Mouse (Mus musculus) stomach, embryonic 15.5 days (tissue): ENCODE results near the gene Gm2a. TPM values are rescaled to one million over a fixed set of nuclear protein-coding genes. Genes with fewer than 3 reads are reported as not detected.

Experiments
- ATAC-seq: fragments of 200-750 bp; cut with Nextera tagmentation; 2 replicates; pipeline ENCODE4 v1.8.0; 2017; ENCODE audit warnings: low read depth, moderate number of reproducible peaks, moderate TSS enrichment; ENCODE audit not compliant: insufficient read depth, low FRiP score
- H3K27ac ChIP-seq: fragments of 300-500 bp; sonication (generic); 2 replicates; pipeline ENCODE4 v1.5.1; 2015; ENCODE audit warnings: mild to moderate bottlenecking, inconsistent platforms
- H3K27me3 ChIP-seq: fragments of 300-500 bp; sonication (generic); replicated peaks from 2 replicates; pipeline ENCODE4 v1.6.1; 2015; ENCODE audit warnings: inconsistent platforms
- H3K36me3 ChIP-seq: fragments of 300-500 bp; sonication (generic); 2 replicates; pipeline ENCODE4 v1.6.1; 2015; ENCODE audit warnings: inconsistent platforms
- H3K4me1 ChIP-seq: fragments of 300-500 bp; sonication (generic); 2 replicates; pipeline ENCODE4 v1.6.1; 2015; ENCODE audit warnings: inconsistent platforms
- H3K4me2 ChIP-seq: fragments of 300-500 bp; sonication (generic); 2 replicates; pipeline ENCODE4 v1.6.1; 2015; ENCODE audit warnings: mild to moderate bottlenecking, inconsistent platforms
- H3K4me3 ChIP-seq: fragments of 300-500 bp; sonication (generic); replicated peaks from 2 replicates; pipeline ENCODE4 v1.5.1; 2015; ENCODE audit warnings: inconsistent platforms
- H3K9ac ChIP-seq: fragments of 300-500 bp; sonication (generic); 2 replicates; pipeline ENCODE4 v1.6.1; 2015; ENCODE audit warnings: inconsistent platforms
- H3K9me3 ChIP-seq: fragments of 300-500 bp; sonication (generic); 2 replicates; pipeline ENCODE4 v1.6.1; 2016; ENCODE audit warnings: inconsistent platforms
- WGBS: fragments of 180-500 bp; shearing (Covaris S2); methylation state at CpG from one replicate; pipeline ENCODE4 v1.1.7; 2015; 5-methylcytosine and 5-hydroxymethylcytosine counted together
- polyA plus RNA-seq: library from polyadenylated mRNA; unstranded; fragments of >200 nt; fragmentation: Nextera tagmentation; extraction: Ambion mirVana; gene quantifications from 2 replicates; pipeline ENCODE4 v1.2.1, GENCODE M21; 2015

Gene Gm2a
- polyA plus RNA-seq, 1 experiment from 2014 or later: 21.7 TPM

DNA sequence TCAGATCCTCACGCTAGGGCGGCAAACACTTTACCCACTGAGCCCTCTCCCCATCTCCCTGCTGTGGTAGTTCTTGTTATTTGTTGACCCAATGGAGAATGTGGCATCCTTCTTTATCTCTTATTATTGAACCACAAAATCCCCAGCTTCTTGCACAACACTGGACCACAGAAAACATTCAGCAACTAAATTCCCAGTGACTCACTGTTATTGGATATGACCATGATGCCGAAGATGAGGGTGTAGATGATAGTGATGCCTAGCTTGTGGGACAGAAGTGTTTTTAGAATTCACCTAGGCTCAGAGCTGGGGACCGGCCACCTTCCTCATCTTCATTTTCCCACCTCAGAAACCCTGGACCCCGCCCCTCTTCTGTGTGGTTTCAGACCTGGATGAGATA, 37.0 kb downstream of the Gm2a start:
- Histone ChIP-seq H3K4me2 (no peak overlapping the region), H3K9ac (no peak overlapping the region), H3K4me1 (no peaks in the 10 kb centered on the region), H3K27me3 (no peaks in the 10 kb centered on the region), H3K36me3 (no peaks in the 10 kb centered on the region), H3K9me3 (no peaks in the 10 kb centered on the region), H3K27ac (no peak overlapping the region), H3K4me3 (no peak overlapping the region)
- WGBS: 90% methylated on average over 5 of the region's 5 CpGs
- ATAC-seq: no peak

DNA sequence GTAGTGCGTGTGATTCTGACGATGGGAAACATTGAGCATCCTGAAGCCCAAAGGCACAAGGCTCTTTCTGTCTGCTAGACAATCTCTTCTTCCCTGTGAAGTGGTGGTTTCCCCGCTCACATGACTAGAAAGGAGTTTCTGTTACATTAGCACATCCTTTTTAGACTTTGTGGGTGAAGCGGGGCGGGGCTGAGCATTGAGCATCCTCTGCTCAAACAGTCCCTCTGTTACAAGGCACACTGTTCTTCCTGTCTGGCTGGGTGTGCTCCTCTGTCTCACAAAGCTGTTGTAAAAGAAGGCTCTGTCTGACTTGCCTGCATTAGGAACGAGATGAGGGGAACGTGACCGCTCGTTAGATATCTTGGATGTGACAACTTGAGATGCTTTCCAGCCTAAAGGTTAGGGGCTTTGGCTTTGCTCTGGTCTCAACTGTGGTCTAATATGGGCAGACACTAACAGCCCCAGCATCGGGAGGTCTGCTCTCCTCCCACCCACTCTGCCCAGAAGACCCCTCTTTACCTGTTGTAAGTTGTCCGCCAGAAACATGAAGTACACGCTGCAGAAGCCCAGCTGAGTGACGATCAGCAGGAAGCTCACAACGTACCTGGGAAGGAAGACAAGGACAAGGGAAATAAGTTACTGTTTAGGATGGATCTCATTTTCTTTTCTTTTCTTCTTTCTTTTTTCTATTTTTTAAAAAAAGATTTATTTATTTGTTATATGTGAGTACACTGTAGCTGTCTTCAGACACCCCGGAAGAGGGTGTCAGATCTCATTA, 39.0 kb downstream of the Gm2a start:
- no peak overlapping the region for H3K9ac ChIP-seq
- no peaks in the 10 kb centered on the region for H3K9me3 ChIP-seq
- H3K27me3 ChIP-seq: no peaks in the 10 kb centered on the region
- no peaks in the 10 kb centered on the region for H3K36me3 ChIP-seq
- no peak overlapping the region for H3K27ac ChIP-seq
- H3K4me2 ChIP-seq: no peak overlapping the region
- 77% methylated on average over 15 of the region's 15 CpGs for WGBS
- ATAC-seq: no peak
- H3K4me3 ChIP-seq: no peak overlapping the region
- H3K4me1 ChIP-seq: no peaks in the 10 kb centered on the region

DNA sequence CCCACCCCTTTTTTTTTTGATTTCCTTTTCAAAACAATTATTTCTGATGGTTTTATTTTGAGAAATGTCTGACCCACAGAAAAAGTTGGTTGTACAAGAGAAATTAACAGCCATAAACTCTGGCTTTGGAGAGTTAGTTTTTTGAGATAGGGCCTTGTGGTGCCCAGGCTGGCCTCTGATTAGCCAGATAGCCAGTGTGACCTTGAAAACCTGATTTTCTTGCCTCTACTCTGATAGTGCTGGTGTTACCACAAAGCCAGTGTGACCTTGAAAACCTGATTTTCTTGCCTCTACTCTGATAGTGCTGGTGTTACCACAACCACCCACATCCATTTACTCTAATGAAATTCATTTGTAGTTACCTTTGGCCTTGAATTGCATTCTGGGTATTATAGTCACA, 39.7 kb downstream of the Gm2a start:
- no peak overlapping the region for H3K9ac ChIP-seq

DNA sequence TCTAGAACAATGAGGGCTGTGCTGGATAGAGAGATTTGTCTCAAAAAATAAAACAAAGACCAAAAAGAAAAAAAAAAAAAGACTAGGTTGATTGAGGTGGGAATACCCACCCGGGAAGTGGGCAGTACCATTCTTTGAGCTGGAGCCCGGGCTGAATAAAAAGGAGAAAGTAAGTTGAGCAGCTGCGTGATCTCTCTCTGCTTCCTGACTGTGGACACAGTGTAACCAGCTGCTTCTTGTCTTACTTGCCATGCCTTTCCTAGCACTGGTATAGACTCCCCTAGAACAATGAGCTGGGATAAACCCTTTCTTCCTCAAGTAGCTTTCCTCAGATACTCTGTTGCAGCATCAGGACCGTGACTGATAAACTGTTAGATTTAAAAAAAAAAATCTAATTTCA, 43.6 kb downstream of the Gm2a start:
- H3K27ac ChIP-seq: no peak overlapping the region
- no peaks in the 10 kb centered on the region for H3K36me3 ChIP-seq
- no peak overlapping the region for H3K4me2 ChIP-seq
- H3K9ac ChIP-seq: no peak overlapping the region
- H3K27me3 ChIP-seq: no peaks in the 10 kb centered on the region
- no peaks in the 10 kb centered on the region for H3K9me3 ChIP-seq
- WGBS: 71% methylated on average over 4 of the region's 4 CpGs
- ATAC-seq: no peak
- no peak overlapping the region for H3K4me3 ChIP-seq
- no peaks in the 10 kb centered on the region for H3K4me1 ChIP-seq

More for the DNA sequence above, 39.7 kb downstream of the Gm2a start:
- no peak for ATAC-seq
- H3K36me3 ChIP-seq: no peaks in the 10 kb centered on the region
- no peaks in the 10 kb centered on the region for H3K27me3 ChIP-seq
- no peak overlapping the region for H3K27ac ChIP-seq
- no peak overlapping the region for H3K4me3 ChIP-seq
- no peaks in the 10 kb centered on the region for H3K9me3 ChIP-seq
- H3K4me2 ChIP-seq: no peak overlapping the region
- H3K4me1 ChIP-seq: no peaks in the 10 kb centered on the region

DNA sequence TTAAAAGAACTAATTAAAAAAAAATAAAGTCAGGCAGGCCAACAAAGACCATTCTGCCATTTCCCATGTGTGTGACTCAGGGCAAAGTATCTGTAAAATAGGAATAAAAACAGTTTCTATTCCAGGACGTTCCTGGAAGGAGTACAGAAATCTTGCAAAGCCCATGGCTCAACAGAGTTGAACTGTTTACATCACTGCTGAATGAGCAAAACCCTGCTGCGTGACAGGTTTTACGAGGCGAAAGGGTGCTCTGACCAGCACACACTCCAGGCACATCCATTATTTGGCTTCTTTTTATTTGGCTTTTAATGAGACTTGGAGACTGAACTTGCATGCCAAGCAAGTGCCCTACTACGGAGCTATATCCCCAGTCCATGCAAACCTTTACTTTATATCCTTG, 46.1 kb downstream of the Gm2a start:
- Histone ChIP-seq H3K27ac (no peak overlapping the region), H3K4me1 (no peaks in the 10 kb centered on the region), H3K9me3 (no peaks in the 10 kb centered on the region), H3K27me3 (no peaks in the 10 kb centered on the region), H3K4me2 (no peak overlapping the region), H3K4me3 (no peak overlapping the region), H3K36me3 (no peaks in the 10 kb centered on the region), H3K9ac (no peak overlapping the region)
- 54% methylated on average over 5 of the region's 5 CpGs for WGBS
- ATAC-seq: no peak

DNA sequence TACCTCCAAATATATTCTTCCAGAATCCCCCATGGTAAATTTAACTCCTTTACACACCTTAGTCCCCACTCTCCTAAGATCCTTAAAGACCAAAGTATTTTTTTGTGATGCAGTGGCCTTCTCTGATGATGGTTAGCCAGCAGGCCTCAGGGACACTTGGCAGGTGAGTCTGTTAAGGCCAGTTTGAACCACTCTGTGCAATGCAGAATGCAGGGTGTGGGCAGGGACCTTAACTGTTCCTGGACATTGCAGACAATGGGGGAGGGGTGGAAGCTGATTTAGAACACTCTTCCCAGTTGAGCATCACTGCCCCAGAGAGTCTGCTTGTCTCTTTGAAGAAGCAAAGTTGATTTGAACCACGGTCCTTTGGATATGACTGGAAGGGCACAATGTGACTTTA, 48.9 kb downstream of the Gm2a start:
- Histone ChIP-seq H3K4me1 (no peaks in the 10 kb centered on the region), H3K27ac (no peak overlapping the region), H3K9me3 (no peaks in the 10 kb centered on the region), H3K4me2 (no peak overlapping the region), H3K36me3 (no peaks in the 10 kb centered on the region), H3K27me3 (no peaks in the 10 kb centered on the region), H3K4me3 (no peak overlapping the region), H3K9ac (no peak overlapping the region)
- ATAC-seq: no peak
- WGBS: 74% methylated on average over 1 of the region's 1 CpGs

DNA sequence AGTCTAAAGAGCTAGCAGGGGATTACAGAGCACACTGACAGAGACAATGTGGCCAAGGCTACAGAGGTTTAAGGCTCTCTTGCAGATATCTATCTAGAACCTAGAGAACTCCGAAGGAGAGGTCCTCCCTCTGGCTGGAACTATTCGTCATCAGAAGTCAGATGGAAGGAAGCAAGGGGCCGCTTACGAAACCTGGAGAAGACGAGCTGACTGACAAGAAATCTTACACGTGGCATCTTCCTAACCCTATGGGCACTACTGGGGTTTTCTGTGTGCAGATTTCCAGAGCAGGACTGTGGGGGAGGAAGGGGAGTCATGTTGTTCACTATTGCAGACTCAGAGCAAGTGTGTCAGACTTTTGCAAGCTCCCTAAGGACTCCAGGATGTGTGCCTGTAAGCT, 49.5 kb downstream of the Gm2a start:
- H3K36me3 ChIP-seq: no peaks in the 10 kb centered on the region
- no peak overlapping the region for H3K4me2 ChIP-seq
- no peak overlapping the region for H3K4me3 ChIP-seq
- H3K27ac ChIP-seq: no peak overlapping the region
- ATAC-seq: no peak
- H3K9me3 ChIP-seq: no peaks in the 10 kb centered on the region
- no peaks in the 10 kb centered on the region for H3K4me1 ChIP-seq
- no peak overlapping the region for H3K9ac ChIP-seq
- WGBS: 54% methylated on average over 6 of the region's 6 CpGs
- no peaks in the 10 kb centered on the region for H3K27me3 ChIP-seq

DNA sequence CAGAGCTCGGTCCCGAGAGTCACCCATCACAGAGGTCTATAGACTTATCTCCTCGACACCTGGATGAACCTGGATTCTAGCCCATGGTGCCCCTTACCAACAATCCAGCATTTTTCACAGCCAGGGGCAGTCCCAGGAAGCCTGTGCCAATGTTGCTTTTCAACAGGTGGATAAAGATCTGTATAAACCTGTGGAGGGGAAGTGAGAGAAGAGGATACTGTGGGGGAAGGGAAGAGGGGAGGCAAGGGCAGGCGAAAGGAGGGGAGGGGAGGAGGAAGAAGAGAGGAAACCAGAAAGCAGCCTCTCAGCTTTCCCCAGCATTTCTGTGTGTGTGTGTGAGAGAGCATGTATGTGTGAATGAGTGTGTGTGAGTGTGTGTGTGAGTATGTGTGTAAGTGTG, 50.5 kb downstream of the Gm2a start:
- Histone ChIP-seq H3K4me3 (no peak overlapping the region), H3K4me1 (no peaks in the 10 kb centered on the region), H3K27ac (no peak overlapping the region), H3K9ac (no peak overlapping the region), H3K9me3 (no peaks in the 10 kb centered on the region), H3K4me2 (no peak overlapping the region), H3K36me3 (no peaks in the 10 kb centered on the region), H3K27me3 (no peaks in the 10 kb centered on the region)
- no peak for ATAC-seq
- WGBS: 79% methylated on average over 4 of the region's 4 CpGs

DNA sequence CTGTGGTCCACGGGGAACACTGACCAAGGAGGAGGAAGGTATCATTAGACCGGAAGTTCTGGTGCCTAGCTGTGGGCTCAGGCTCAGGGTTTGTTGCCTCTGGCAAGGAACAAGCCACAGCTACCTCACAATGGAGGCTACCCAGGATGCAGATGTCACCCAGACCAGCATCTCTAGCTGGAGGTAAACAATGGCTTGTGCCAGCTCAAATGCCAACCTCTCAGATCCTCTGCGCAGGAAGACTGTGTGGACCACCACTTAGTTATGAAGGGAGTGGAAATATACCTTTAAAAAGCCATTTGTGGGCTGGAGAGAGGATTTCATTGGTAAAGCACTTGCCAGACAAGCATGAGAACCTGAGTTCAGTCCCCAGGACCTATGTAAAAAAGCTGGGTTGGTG, 53.7 kb downstream of the Gm2a start, which contains the start of gene Slc36a3:
Slc36a3 (minus strand) TSS at position 101 of the 400 bp plus-strand sequence.
- Histone ChIP-seq H3K9ac (no peak within 1 kb of the TSS), H3K27me3 (no peaks in the 10 kb centered on the region), H3K4me2 (no peak within 1 kb of the TSS), H3K9me3 (no peaks in the 10 kb centered on the region), H3K4me1 (no peaks in the 10 kb centered on the region), H3K27ac (no peak within 1 kb of the TSS), H3K4me3 (no peak within 1 kb of the TSS), H3K36me3 (no peaks in the 10 kb centered on the region)
- no peak for ATAC-seq
- 83% methylated on average over 3 of the region's 3 CpGs for WGBS

DNA sequence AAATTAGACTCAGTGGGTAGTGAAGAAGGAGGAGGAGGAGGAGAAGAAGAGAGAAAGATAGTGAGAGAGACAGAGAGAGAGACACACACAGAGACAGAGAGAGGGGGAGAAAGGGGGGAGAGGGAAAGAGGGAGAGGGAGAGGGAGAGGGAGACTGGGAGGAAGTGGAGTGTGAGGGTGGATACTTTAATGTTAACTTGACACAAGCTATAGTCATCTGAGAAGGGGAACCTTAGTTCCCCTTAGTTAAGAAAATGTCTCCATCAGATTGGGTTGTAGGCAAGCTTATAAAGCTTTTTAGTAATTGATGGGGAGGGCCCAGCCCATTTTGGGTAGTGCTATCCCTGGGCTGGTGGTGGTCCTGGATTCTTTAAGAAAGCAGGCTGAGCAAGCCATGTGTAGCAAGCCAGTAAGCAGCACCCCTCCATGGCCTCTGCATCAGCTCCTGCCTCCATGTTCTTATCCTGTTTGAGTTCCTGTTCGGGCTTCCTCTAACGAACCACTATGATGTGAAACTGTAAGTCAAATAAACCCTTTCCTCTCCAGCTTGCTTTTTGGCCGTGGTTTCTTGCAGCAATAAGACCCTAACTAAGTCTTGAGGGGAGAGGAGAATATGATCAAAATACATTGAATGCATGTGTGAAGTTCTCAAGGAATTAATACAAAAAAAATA, 56.6 kb downstream of the Gm2a start:
- Histone ChIP-seq H3K36me3 (no peaks in the 10 kb centered on the region), H3K27ac (no peak overlapping the region), H3K27me3 (no peaks in the 10 kb centered on the region), H3K4me2 (no peak overlapping the region), H3K9ac (no peak overlapping the region), H3K9me3 (no peaks in the 10 kb centered on the region), H3K4me1 (no peaks in the 10 kb centered on the region), H3K4me3 (no peak overlapping the region)
- WGBS: 45% methylated on average over 3 of the region's 3 CpGs
- ATAC-seq: no peak

DNA sequence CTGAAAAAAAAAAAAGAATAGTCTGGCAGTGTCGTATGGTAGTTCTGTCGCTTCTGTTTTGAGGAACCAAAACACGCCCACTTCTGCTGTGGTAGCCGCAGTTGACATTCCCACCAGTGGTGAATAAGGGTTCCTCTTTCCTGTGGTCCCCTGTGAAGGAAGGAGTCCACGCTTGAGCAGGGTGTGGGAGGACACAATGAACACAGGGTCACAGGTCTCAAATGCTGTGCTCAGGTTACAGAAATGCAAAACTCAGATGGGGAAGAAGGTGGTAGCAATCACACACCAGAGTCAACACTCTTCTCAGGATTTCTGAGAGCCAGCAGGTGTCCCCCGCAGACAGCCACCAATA, 57.1 kb downstream of the Gm2a start:
- H3K9ac ChIP-seq: no peak overlapping the region
- no peak overlapping the region for H3K4me3 ChIP-seq
- no peaks in the 10 kb centered on the region for H3K4me1 ChIP-seq
- no peak for ATAC-seq
- 68% methylated on average over 6 of the region's 6 CpGs for WGBS
- no peaks in the 10 kb centered on the region for H3K9me3 ChIP-seq
- H3K4me2 ChIP-seq: no peak overlapping the region
- H3K27me3 ChIP-seq: no peaks in the 10 kb centered on the region
- H3K27ac ChIP-seq: no peak overlapping the region
- H3K36me3 ChIP-seq: no peaks in the 10 kb centered on the region

DNA sequence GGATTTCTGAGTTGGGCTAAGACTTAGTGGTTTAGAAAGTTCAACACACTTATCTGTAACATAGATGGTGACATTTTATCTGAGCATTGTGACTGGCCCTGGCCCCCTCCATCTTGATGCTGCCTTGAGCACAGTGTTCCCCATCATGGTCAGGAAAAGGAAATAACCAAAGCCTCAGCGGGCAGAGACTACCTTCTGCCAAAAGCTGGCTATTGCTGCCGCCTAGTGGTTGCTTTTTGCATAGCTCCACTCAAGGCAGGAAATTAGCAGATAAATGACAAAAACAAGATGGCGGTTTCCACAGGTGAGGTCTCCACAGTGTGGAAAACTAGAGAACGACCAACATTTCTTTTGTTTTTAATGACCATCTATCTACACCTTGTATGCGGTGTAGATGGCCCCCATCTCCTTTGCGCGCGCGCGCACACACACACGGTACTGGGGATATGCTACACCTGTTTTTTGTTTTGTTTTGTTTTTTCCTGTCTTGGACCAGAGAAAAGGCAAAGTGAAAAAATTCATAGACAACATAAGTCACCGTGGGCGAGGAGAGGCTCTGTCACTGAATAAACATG, 61.0 kb downstream of the Gm2a start:
- Histone ChIP-seq H3K4me3 (no peak overlapping the region), H3K4me1 (no peaks in the 10 kb centered on the region)
- no peak for ATAC-seq

More for the DNA sequence above, 61.0 kb downstream of the Gm2a start:
- Histone ChIP-seq H3K27ac (no peak overlapping the region), H3K36me3 (no peaks in the 10 kb centered on the region), H3K4me2 (no peak overlapping the region), H3K27me3 (no peaks in the 10 kb centered on the region), H3K9me3 (no peaks in the 10 kb centered on the region), H3K9ac (no peak overlapping the region)
- WGBS: 54% methylated on average over 13 of the region's 13 CpGs
